ENCODE assay signal across 24 mouse cellular contexts in the genomic region with DNA sequence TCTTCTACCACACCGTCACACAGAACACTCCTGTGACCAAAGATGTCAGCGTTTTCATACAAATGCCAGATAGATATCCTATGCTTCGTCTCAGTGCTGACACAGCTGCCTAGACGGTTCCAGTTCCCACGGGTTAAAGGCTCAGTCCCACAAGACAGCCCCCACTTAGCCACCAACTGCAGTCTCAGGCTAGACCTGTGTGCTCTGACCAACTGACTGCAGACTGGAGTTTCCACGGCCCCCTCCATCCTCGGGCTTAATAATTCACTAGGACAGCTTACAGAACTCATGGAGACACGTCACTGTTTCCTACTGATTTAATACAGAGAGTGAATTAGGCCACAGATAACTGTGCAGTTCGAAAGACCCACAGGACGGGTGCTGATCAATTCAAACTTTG.
DNase-seq lines count a peak whose midpoint lies in the region; ATAC-seq lines count a peak whose summit lies in the region.
"Had no signal": no experiment of that assay in that cellular context is flagged by ENCODE, and none has a peak within 500 bp of the region (broad histone marks: within the 10 kb centered on the region; RNA-seq: fewer than 3 reads in every experiment).

No protein-coding gene starts in this region.

- no peak for ATAC-seq in heart, embryonic 12.5 days (ENCODE audit: insufficient number of reproducible peaks, low FRiP score)
- ATAC-seq in kidney, embryonic 16.5 days (ENCODE audit: low FRiP score, low TSS enrichment), result peak; percentile 23; the same call in 1 of the 2 replicates
- ATAC-seq: activated CD4-positive, CD25-positive, alpha-beta regulatory T cell, adult 4 months; forebrain, embryonic 15.5 days had no signal

- no peak overlapping the region for H3K9ac ChIP-seq in heart, embryonic 12.5 days
- H3K9ac ChIP-seq in kidney, embryonic 16.5 days (replicated peaks; ENCODE audit: low read length), result no peak overlapping the region
- H3K9ac ChIP-seq: embryonic facial prominence, embryonic 13.5 days; forebrain, embryonic 12.5 days; forebrain, embryonic 15.5 days; hindbrain, embryonic 12.5 days had no signal

- DNase-seq in heart, adult 11 months, result peak; percentile 59
- no peak for DNase-seq in kidney, postnatal 36 days
- peak; percentile 4 to 15 for DNase-seq in kidney, postnatal 4 days
- DNase-seq in kidney, adult 9 months, result no peak
- DNase-seq in lung, postnatal 10 days, result no peak
- DNase-seq: adrenal gland, adult 8-10 months; adrenal gland, postnatal 25 days; cerebellum, adult 11-12 months; cerebellum, adult 8-10 months; cerebellum, postnatal 10 days; cerebellum, postnatal 36 days; embryo, embryonic 11 days; gastrocnemius, postnatal 25 days; heart, adult 2 months had no signal

- no peak overlapping the region for H3K27ac ChIP-seq in heart, embryonic 12.5 days (ENCODE audit: poor library complexity, severe bottlenecking)
- H3K27ac ChIP-seq in kidney, embryonic 16.5 days (ENCODE audit: low read length), result no peak overlapping the region
- H3K27ac ChIP-seq: embryonic facial prominence, embryonic 10.5 days; embryonic facial prominence, embryonic 13.5 days; forebrain, embryonic 12.5 days; forebrain, embryonic 15.5 days; heart, adult 2 months; heart, embryonic 10.5 days; hindbrain, embryonic 12.5 days had no signal

- H3K4me1 ChIP-seq in heart, embryonic 12.5 days (replicated peaks), result peaks cover 8% of the 10 kb centered on the region
- no peaks in the 10 kb centered on the region for H3K4me1 ChIP-seq in kidney, embryonic 16.5 days (ENCODE audit: insufficient read depth, low read length)
- H3K4me1 ChIP-seq: embryonic facial prominence, embryonic 10.5 days; embryonic facial prominence, embryonic 13.5 days; forebrain, embryonic 12.5 days; forebrain, embryonic 15.5 days; heart, embryonic 10.5 days; hindbrain, embryonic 12.5 days had no signal

- no peaks in the 10 kb centered on the region for H3K27me3 ChIP-seq in heart, embryonic 12.5 days (replicated peaks)
- no peaks in the 10 kb centered on the region for H3K27me3 ChIP-seq in kidney, embryonic 16.5 days (ENCODE audit: insufficient read depth, low read length)
- H3K27me3 ChIP-seq: embryonic facial prominence, embryonic 13.5 days; forebrain, embryonic 12.5 days; forebrain, embryonic 15.5 days; hindbrain, embryonic 12.5 days had no signal

- H3K4me2 ChIP-seq in heart, embryonic 12.5 days, result no peak overlapping the region
- H3K4me2 ChIP-seq in kidney, embryonic 16.5 days (replicated peaks; ENCODE audit: low read depth, low read length), result no peak overlapping the region
- H3K4me2 ChIP-seq: embryonic facial prominence, embryonic 13.5 days; forebrain, embryonic 12.5 days; forebrain, embryonic 15.5 days; hindbrain, embryonic 12.5 days had no signal

- WGBS in heart, embryonic 12.5 days, result 70% methylated on average over 10 of the region's 10 CpGs
- WGBS in kidney, embryonic 16.5 days, result 72% methylated on average over 10 of the region's 10 CpGs

- H3K4me3 ChIP-seq in heart, embryonic 12.5 days, result no peak overlapping the region
- H3K4me3 ChIP-seq in kidney, embryonic 16.5 days (ENCODE audit: low read length), result no peak overlapping the region
- H3K4me3 ChIP-seq: embryonic facial prominence, embryonic 10.5 days; embryonic facial prominence, embryonic 13.5 days; erythroblast, embryonic 14.5 days; forebrain, embryonic 12.5 days; forebrain, embryonic 15.5 days; heart, adult 2 months; heart, embryonic 10.5 days; hindbrain, embryonic 12.5 days had no signal

- no peaks in the 10 kb centered on the region for H3K9me3 ChIP-seq in heart, embryonic 12.5 days (replicated peaks)
- no peaks in the 10 kb centered on the region for H3K9me3 ChIP-seq in kidney, embryonic 16.5 days (ENCODE audit: low read length)
- H3K9me3 ChIP-seq: embryonic facial prominence, embryonic 10.5 days; embryonic facial prominence, embryonic 13.5 days; forebrain, embryonic 12.5 days; forebrain, embryonic 15.5 days; heart, embryonic 10.5 days; hindbrain, embryonic 12.5 days had no signal

- H3K36me3 ChIP-seq in heart, embryonic 12.5 days, result no peaks in the 10 kb centered on the region
- H3K36me3 ChIP-seq in kidney, embryonic 16.5 days (ENCODE audit: insufficient read depth, low read length), result no peaks in the 10 kb centered on the region
- H3K36me3 ChIP-seq: embryonic facial prominence, embryonic 10.5 days; embryonic facial prominence, embryonic 13.5 days; forebrain, embryonic 12.5 days; forebrain, embryonic 15.5 days; heart, embryonic 10.5 days; hindbrain, embryonic 12.5 days had no signal

Comparison
In these comparisons a context has a peak if more than half of its experiments do, and no peak if none do; other contexts are left out.
1. DNase-seq: peak in heart, adult 11 months (single experiment) and kidney, postnatal 4 days (2 of 2); none in kidney, postnatal 36 days (0 of 2), kidney, adult 9 months (single experiment) and lung, postnatal 10 days (single experiment).